Mouse (Mus musculus): ENCODE measurements around the gene Kif21a. TPM values are rescaled to one million over a fixed set of nuclear protein-coding genes. Genes with fewer than 3 reads are reported as not detected.

The Kif21a gene
- polyA plus RNA-seq, 1 experiment, result 3.1 TPM

GRCm38 (mm10) chr15:91018161-91018860 is 31.4 kb downstream of the Kif21a start:
- Histone ChIP-seq H3ac (ENCODE audit: control insufficient read depth, insufficient read length, low read depth) (no peak overlapping the region), H3K36me3 (ENCODE audit: control insufficient read depth, insufficient read depth) (no peaks in the 10 kb centered on the region), H3K79me3 (ENCODE audit: low read depth) (peaks cover 1% of the 10 kb centered on the region), H3K27me3 (ENCODE audit: control insufficient read depth, insufficient read depth, insufficient read length) (no peaks in the 10 kb centered on the region), H3K4me3 (ENCODE audit: insufficient read depth, poor library complexity, severe bottlenecking) (no peak overlapping the region), H3K79me2 (ENCODE audit: control insufficient read depth, insufficient read depth) (peaks cover 10% of the 10 kb centered on the region)
- TF ChIP-seq FOSL1 (IDR thresholded peaks at IDR 0.05; ENCODE audit: insufficient read depth, low read length, poor library complexity, severe bottlenecking), result no peak
- TF ChIP-seq MAX (IDR thresholded peaks at IDR 0.05), result no peak
- TF ChIP-seq USF1 (IDR thresholded peaks at IDR 0.05; ENCODE audit: low read depth), result no peak

GRCm38 (mm10) chr15:91017261-91018160 is 32.2 kb downstream of the Kif21a start:
- TF ChIP-seq USF1 (IDR thresholded peaks at IDR 0.05; ENCODE audit: low read depth) (no peak), CTCF (IDR thresholded peaks at IDR 0.05; ENCODE audit: control insufficient read depth, insufficient read depth, insufficient read length) (no peak), CEBPB (IDR thresholded peaks at IDR 0.05; ENCODE audit: low read depth) (no peak), MYOD1 (IDR thresholded peaks at IDR 0.05; ENCODE audit: control insufficient read depth, insufficient read length, low read depth) (no peak), FOSL1 (IDR thresholded peaks at IDR 0.05; ENCODE audit: insufficient read depth, low read length, poor library complexity, severe bottlenecking) (no peak), MAX (IDR thresholded peaks at IDR 0.05) (no peak), MYOG (IDR thresholded peaks at IDR 0.05; ENCODE audit: control insufficient read depth, extremely low read depth, insufficient read length) (no peak)

GRCm38 (mm10) chr15:91016366-91016765 is 33.4 kb downstream of the Kif21a start:
- Histone ChIP-seq H3ac (ENCODE audit: control insufficient read depth, insufficient read length, low read depth) (no peak overlapping the region), H3K27me3 (ENCODE audit: control insufficient read depth, insufficient read depth, insufficient read length) (no peaks in the 10 kb centered on the region), H3K79me3 (ENCODE audit: low read depth) (peaks cover 3% of the 10 kb centered on the region), H3K4me3 (ENCODE audit: insufficient read depth, poor library complexity, severe bottlenecking) (no peak overlapping the region), H3K36me3 (ENCODE audit: control insufficient read depth, insufficient read depth) (no peaks in the 10 kb centered on the region), H3K79me2 (ENCODE audit: control insufficient read depth, insufficient read depth) (no peaks in the 10 kb centered on the region)
- TF ChIP-seq MYOG (IDR thresholded peaks at IDR 0.05; ENCODE audit: control insufficient read depth, extremely low read depth, insufficient read length) (no peak), USF1 (IDR thresholded peaks at IDR 0.05; ENCODE audit: low read depth) (no peak), MAX (IDR thresholded peaks at IDR 0.05) (no peak), FOSL1 (IDR thresholded peaks at IDR 0.05; ENCODE audit: insufficient read depth, low read length, poor library complexity, severe bottlenecking) (no peak), CTCF (IDR thresholded peaks at IDR 0.05; ENCODE audit: control insufficient read depth, insufficient read depth, insufficient read length) (no peak), CEBPB (IDR thresholded peaks at IDR 0.05; ENCODE audit: low read depth) (no peak), MYOD1 (IDR thresholded peaks at IDR 0.05; ENCODE audit: control insufficient read depth, insufficient read length, low read depth) (no peak)

More at GRCm38 (mm10) chr15:91017261-91018160, 32.2 kb downstream of the Kif21a start:
- H3K27me3 ChIP-seq (ENCODE audit: control insufficient read depth, insufficient read depth, insufficient read length), result no peaks in the 10 kb centered on the region
- no peaks in the 10 kb centered on the region for H3K36me3 ChIP-seq (ENCODE audit: control insufficient read depth, insufficient read depth)
- H3K79me2 ChIP-seq (ENCODE audit: control insufficient read depth, insufficient read depth), result peaks cover 4% of the 10 kb centered on the region
- no peak overlapping the region for H3ac ChIP-seq (ENCODE audit: control insufficient read depth, insufficient read length, low read depth)
- H3K4me3 ChIP-seq (ENCODE audit: insufficient read depth, poor library complexity, severe bottlenecking), result no peak overlapping the region
- peaks cover 1% of the 10 kb centered on the region for H3K79me3 ChIP-seq (ENCODE audit: low read depth)

GRCm38 (mm10) chr15:91012793-91013580 is 36.8 kb downstream of the Kif21a start:
- no peak for TF ChIP-seq MYOD1 (IDR thresholded peaks at IDR 0.05; ENCODE audit: control insufficient read depth, insufficient read length, low read depth)
- TF ChIP-seq FOSL1 (IDR thresholded peaks at IDR 0.05; ENCODE audit: insufficient read depth, low read length, poor library complexity, severe bottlenecking), result no peak
- no peak for TF ChIP-seq MYOG (IDR thresholded peaks at IDR 0.05; ENCODE audit: control insufficient read depth, extremely low read depth, insufficient read length)
- no peak for TF ChIP-seq CTCF (IDR thresholded peaks at IDR 0.05; ENCODE audit: control insufficient read depth, insufficient read depth, insufficient read length)
- TF ChIP-seq CEBPB (IDR thresholded peaks at IDR 0.05; ENCODE audit: low read depth), result no peak
- no peak for TF ChIP-seq USF1 (IDR thresholded peaks at IDR 0.05; ENCODE audit: low read depth)
- TF ChIP-seq MAX (IDR thresholded peaks at IDR 0.05), result no peak
- H3K4me3 ChIP-seq (ENCODE audit: insufficient read depth, poor library complexity, severe bottlenecking), result no peak overlapping the region

GRCm38 (mm10) chr15:91010218-91010617 is 39.5 kb downstream of the Kif21a start:
- Histone ChIP-seq H3K79me2 (ENCODE audit: control insufficient read depth, insufficient read depth) (peaks cover 5% of the 10 kb centered on the region), H3K4me3 (ENCODE audit: insufficient read depth, poor library complexity, severe bottlenecking) (no peak overlapping the region), H3K79me3 (ENCODE audit: low read depth) (peaks cover 2% of the 10 kb centered on the region), H3ac (ENCODE audit: control insufficient read depth, insufficient read length, low read depth) (no peak overlapping the region), H3K27me3 (ENCODE audit: control insufficient read depth, insufficient read depth, insufficient read length) (no peaks in the 10 kb centered on the region), H3K36me3 (ENCODE audit: control insufficient read depth, insufficient read depth) (no peaks in the 10 kb centered on the region)
- TF ChIP-seq MAX (IDR thresholded peaks at IDR 0.05) (no peak), FOSL1 (IDR thresholded peaks at IDR 0.05; ENCODE audit: insufficient read depth, low read length, poor library complexity, severe bottlenecking) (no peak), CTCF (IDR thresholded peaks at IDR 0.05; ENCODE audit: control insufficient read depth, insufficient read depth, insufficient read length) (no peak), MYOG (IDR thresholded peaks at IDR 0.05; ENCODE audit: control insufficient read depth, extremely low read depth, insufficient read length) (no peak)

More at GRCm38 (mm10) chr15:91012793-91013580, 36.8 kb downstream of the Kif21a start:
- Histone ChIP-seq H3K79me3 (ENCODE audit: low read depth) (peaks cover 2% of the 10 kb centered on the region), H3K79me2 (ENCODE audit: control insufficient read depth, insufficient read depth) (peaks cover 5% of the 10 kb centered on the region), H3K27me3 (ENCODE audit: control insufficient read depth, insufficient read depth, insufficient read length) (no peaks in the 10 kb centered on the region), H3K36me3 (ENCODE audit: control insufficient read depth, insufficient read depth) (no peaks in the 10 kb centered on the region), H3ac (ENCODE audit: control insufficient read depth, insufficient read length, low read depth) (no peak overlapping the region)

Measured in C2C12 (cell line).